Mouse (Mus musculus): Measurements from ENCODE around the gene Hist1h4f. TPM values are rescaled to one million over a fixed set of nuclear protein-coding genes. Genes with fewer than 3 reads are reported as not detected.

Hist1h4f gene
- polyA plus RNA-seq, 2 experiments = 2.8 to 21.4 TPM

- no peak overlapping the region for H3K4me3 ChIP-seq (replicated peaks; ENCODE audit: low read length)
- 0 out of 2 replicates have a peak, but pooled peaks cover 6% of the 10 kb centered on the region for H3K4me1 ChIP-seq (ENCODE audit: control insufficient read depth, insufficient read depth, low read length)
- no peak overlapping the region for H3K27ac ChIP-seq (replicated peaks; ENCODE audit: low read depth, low read length)
- no peaks in the 10 kb centered on the region for H3K27me3 ChIP-seq (ENCODE audit: control insufficient read depth, insufficient read depth, low read length)
- H3K4me2 ChIP-seq (replicated peaks; ENCODE audit: low read depth, low read length, severe bottlenecking) = no peak overlapping the region
- TF ChIP-seq POLR2A (IDR thresholded peaks at IDR 0.05; ENCODE audit: borderline replicate concordance, extremely low read depth, insufficient read depth, insufficient read length) = no peak
- ATAC-seq (ENCODE audit: low FRiP score, low read depth) (no peak), DNase-seq (ENCODE audit: low spot score) (no peak)
- H3K36me3 ChIP-seq (ENCODE audit: control insufficient read depth, insufficient read depth, low read length) = no peaks in the 10 kb centered on the region
- WGBS = 32% methylated on average over 1 of the region's 1 CpGs
- no peaks in the 10 kb centered on the region for H3K9me3 ChIP-seq (ENCODE audit: control insufficient read depth, low read length)
- H3K9ac ChIP-seq (ENCODE audit: low read depth, low read length, severe bottlenecking) = no peak overlapping the region
These were observed 41.3 kb downstream of the Hist1h4f start for GRCm38 (mm10) chr13:23510127-23510526.

- DNase-seq (ENCODE audit: low spot score) (no peak), ATAC-seq (ENCODE audit: low FRiP score, low read depth) (no peak)
- Histone ChIP-seq H3K4me1 (ENCODE audit: control insufficient read depth, insufficient read depth, low read length) (0 out of 2 replicates have a peak, but pooled peaks cover 6% of the 10 kb centered on the region), H3K4me3 (replicated peaks; ENCODE audit: low read length) (0 out of 2 replicates have a peak overlapping the region, but pooled peaks have one; percentile 4), H3K9me3 (ENCODE audit: control insufficient read depth, low read length) (no peaks in the 10 kb centered on the region), H3K9ac (ENCODE audit: low read depth, low read length, severe bottlenecking) (no peak overlapping the region), H3K27me3 (ENCODE audit: control insufficient read depth, insufficient read depth, low read length) (no peaks in the 10 kb centered on the region), H3K4me2 (replicated peaks; ENCODE audit: low read depth, low read length, severe bottlenecking) (peak overlapping the region; percentile 34; the same call in 1 of the 2 replicates), H3K27ac (replicated peaks; ENCODE audit: low read depth, low read length) (no peak overlapping the region), H3K36me3 (ENCODE audit: control insufficient read depth, insufficient read depth, low read length) (no peaks in the 10 kb centered on the region)
- no peak for TF ChIP-seq POLR2A (IDR thresholded peaks at IDR 0.05; ENCODE audit: borderline replicate concordance, extremely low read depth, insufficient read depth, insufficient read length)
- 32% methylated on average over 14 of the region's 14 CpGs for WGBS
These were observed 44.5 kb downstream of the Hist1h4f start for GRCm38 (mm10) chr13:23506819-23507515.

- Histone ChIP-seq H3K4me3 (replicated peaks; ENCODE audit: low read length) (peak overlapping the region; percentile 15; the same call in 1 of the 2 replicates), H3K27ac (replicated peaks; ENCODE audit: low read depth, low read length) (no peak overlapping the region), H3K36me3 (ENCODE audit: control insufficient read depth, insufficient read depth, low read length) (no peaks in the 10 kb centered on the region), H3K4me1 (ENCODE audit: control insufficient read depth, insufficient read depth, low read length) (0 out of 2 replicates have a peak, but pooled peaks cover 6% of the 10 kb centered on the region), H3K9me3 (ENCODE audit: control insufficient read depth, low read length) (no peaks in the 10 kb centered on the region), H3K9ac (ENCODE audit: low read depth, low read length, severe bottlenecking) (no peak overlapping the region), H3K27me3 (ENCODE audit: control insufficient read depth, insufficient read depth, low read length) (no peaks in the 10 kb centered on the region), H3K4me2 (replicated peaks; ENCODE audit: low read depth, low read length, severe bottlenecking) (peak overlapping the region; percentile 34)
- ATAC-seq (ENCODE audit: low FRiP score, low read depth) (peak; percentile 49; the same call in 1 of the 2 replicates), DNase-seq (ENCODE audit: low spot score) (peak; percentile 69)
- WGBS = 9% methylated on average over 13 of the region's 13 CpGs
- TF ChIP-seq POLR2A (IDR thresholded peaks at IDR 0.05; ENCODE audit: borderline replicate concordance, extremely low read depth, insufficient read depth, insufficient read length) = no peak
These were observed 45.1 kb downstream of the Hist1h4f start for GRCm38 (mm10) chr13:23506351-23506750.

DNA sequence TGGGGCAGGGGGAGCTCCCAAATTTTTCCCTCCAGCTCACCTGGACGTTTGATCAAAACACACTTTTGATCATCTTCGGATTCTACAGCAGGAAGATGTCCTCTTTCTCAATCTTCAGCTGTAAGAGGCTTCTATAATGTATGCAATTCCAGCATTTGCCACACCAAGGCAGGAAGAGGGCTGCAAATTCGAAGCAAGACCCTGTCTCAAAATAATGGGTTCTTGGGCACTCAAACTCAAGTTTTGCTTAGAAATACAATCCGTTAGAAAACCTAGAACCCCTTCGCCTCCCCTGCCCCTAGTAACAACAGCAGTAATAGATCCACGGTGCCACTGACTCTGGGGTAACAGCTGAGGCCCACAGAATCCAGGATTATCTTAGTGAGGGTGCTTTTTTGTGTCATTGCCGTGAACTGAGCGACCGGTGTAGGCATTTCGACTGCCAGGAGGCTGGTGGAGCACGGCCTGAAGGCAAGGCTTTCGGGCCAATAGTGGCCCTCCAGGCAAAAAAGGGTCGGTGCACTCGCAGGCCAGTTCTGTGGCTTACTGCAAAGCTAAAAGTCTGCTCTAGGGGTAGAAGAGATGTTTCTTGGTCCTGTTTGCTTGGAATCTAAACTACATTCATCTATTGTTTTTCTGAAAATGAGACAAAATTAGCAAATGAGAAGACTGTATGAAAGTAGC, 45.6 kb downstream of the Hist1h4f start:
- H3K9me3 ChIP-seq (ENCODE audit: control insufficient read depth, low read length) = no peaks in the 10 kb centered on the region
- peak overlapping the region; percentile 15 for H3K4me3 ChIP-seq (replicated peaks; ENCODE audit: low read length)
- peak overlapping the region; percentile 38 for H3K9ac ChIP-seq (ENCODE audit: low read depth, low read length, severe bottlenecking)
- 0 out of 2 replicates have a peak, but pooled peaks cover 6% of the 10 kb centered on the region for H3K4me1 ChIP-seq (ENCODE audit: control insufficient read depth, insufficient read depth, low read length)
- peak overlapping the region; percentile 34 for H3K4me2 ChIP-seq (replicated peaks; ENCODE audit: low read depth, low read length, severe bottlenecking)
- ATAC-seq (ENCODE audit: low FRiP score, low read depth) = peak; percentile 19; the same call in 1 of the 2 replicates
- WGBS = 8% methylated on average over 14 of the region's 14 CpGs
- no peak for DNase-seq (ENCODE audit: low spot score)
- H3K27me3 ChIP-seq (ENCODE audit: control insufficient read depth, insufficient read depth, low read length) = no peaks in the 10 kb centered on the region
- no peak for TF ChIP-seq POLR2A (IDR thresholded peaks at IDR 0.05; ENCODE audit: borderline replicate concordance, extremely low read depth, insufficient read depth, insufficient read length)
- no peaks in the 10 kb centered on the region for H3K36me3 ChIP-seq (ENCODE audit: control insufficient read depth, insufficient read depth, low read length)
- no peak overlapping the region for H3K27ac ChIP-seq (replicated peaks; ENCODE audit: low read depth, low read length)

DNA sequence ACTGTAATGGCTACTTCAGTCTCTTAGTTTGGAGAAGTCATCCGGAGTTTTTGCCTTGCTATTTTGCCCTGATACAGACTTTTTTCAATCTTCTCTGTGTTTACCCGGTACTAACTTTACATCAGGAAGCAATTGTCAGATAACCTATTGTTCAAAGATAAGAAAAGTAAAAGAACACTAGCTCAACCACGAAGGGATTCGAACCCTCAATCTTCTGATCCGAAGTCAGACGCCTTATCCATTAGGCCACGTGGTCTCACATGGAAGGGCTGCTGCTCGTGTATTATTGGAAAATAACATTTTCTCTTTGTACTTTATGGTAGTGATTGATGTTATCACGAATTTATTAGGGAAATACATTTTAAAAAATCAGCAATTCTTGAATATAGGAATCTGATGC, 47.7 kb downstream of the Hist1h4f start:
- no peak overlapping the region for H3K9ac ChIP-seq (ENCODE audit: low read depth, low read length, severe bottlenecking)
- H3K4me3 ChIP-seq (replicated peaks; ENCODE audit: low read length) = 0 out of 2 replicates have a peak overlapping the region, but pooled peaks have one; percentile 7
- DNase-seq (ENCODE audit: low spot score) = peak; percentile 82
- no peaks in the 10 kb centered on the region for H3K36me3 ChIP-seq (ENCODE audit: control insufficient read depth, insufficient read depth, low read length)
- H3K27me3 ChIP-seq (ENCODE audit: control insufficient read depth, insufficient read depth, low read length) = no peaks in the 10 kb centered on the region
- TF ChIP-seq POLR2A (IDR thresholded peaks at IDR 0.05; ENCODE audit: borderline replicate concordance, extremely low read depth, insufficient read depth, insufficient read length) = no peak
- H3K4me1 ChIP-seq (ENCODE audit: control insufficient read depth, insufficient read depth, low read length) = 0 out of 2 replicates have a peak, but pooled peaks cover 6% of the 10 kb centered on the region
- no peak overlapping the region for H3K27ac ChIP-seq (replicated peaks; ENCODE audit: low read depth, low read length)
- no peaks in the 10 kb centered on the region for H3K9me3 ChIP-seq (ENCODE audit: control insufficient read depth, low read length)
- ATAC-seq (ENCODE audit: low FRiP score, low read depth) = no peak
- H3K4me2 ChIP-seq (replicated peaks; ENCODE audit: low read depth, low read length, severe bottlenecking) = peak overlapping the region; percentile 8; the same call in 1 of the 2 replicates
- WGBS = 2% methylated on average over 9 of the region's 9 CpGs
